Mouse (Mus musculus): ENCODE measurements around the gene Atp5d.

- TF ChIP-seq CTCF (IDR thresholded peaks at IDR 0.05; ENCODE audit: borderline replicate concordance, control insufficient read depth, extremely low read depth, insufficient read depth, low read length, poor library complexity) = no peak
- TF ChIP-seq POLR2A (IDR thresholded peaks at IDR 0.05; ENCODE audit: control insufficient read depth, extremely low read depth, insufficient read depth, low read length, poor library complexity) = no peak
Measured at GRCm38 (mm10) chr10:80165392-80166128, 27.1 kb downstream of the Atp5d start, which contains the start of gene Cirbp.
